Mouse (Mus musculus): ENCODE data around the gene Ctbp2.
"Not testable (repeated sequence)": the region's sequence is repeated elsewhere in the genome, so short reads cannot be mapped to it uniquely, and the experiment has no call there.

Ctbp2 gene

GRCm38 (mm10) chr7:133120221-133120751 lies 3.9 kb downstream of the Ctbp2 start:
- no peak for DNase-seq

GRCm38 (mm10) chr7:133117815-133118214 lies 6.3 kb downstream of the Ctbp2 start:
- DNase-seq, result no peak

DNA sequence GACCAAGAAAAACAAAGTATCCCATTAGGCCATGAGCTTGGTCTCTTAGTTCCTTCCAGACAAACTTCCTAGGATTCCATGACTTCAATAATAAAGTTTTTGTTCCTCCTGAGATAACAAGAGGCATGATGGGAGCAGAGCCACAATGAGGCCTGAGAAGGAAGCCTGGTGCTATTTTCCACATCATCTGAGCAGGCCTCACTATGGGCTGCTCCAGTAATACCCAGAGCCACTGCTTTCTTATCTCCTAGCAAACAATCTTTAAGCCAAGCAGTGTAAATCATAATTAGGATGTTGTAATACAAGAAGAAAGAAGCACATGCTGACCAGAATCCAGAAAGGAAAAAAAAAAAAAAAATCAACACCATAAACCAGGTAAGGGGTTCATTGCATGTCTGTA lies 7.6 kb downstream of the Ctbp2 start:
- DNase-seq, result no peak

GRCm38 (mm10) chr7:133115886-133116285 lies 8.3 kb downstream of the Ctbp2 start:
- DNase-seq, result peak; percentile 83 to 85

- peak; percentile 51 to 83 for DNase-seq
Measured at GRCm38 (mm10) chr7:133114847-133115470, 9.2 kb downstream of the Ctbp2 start.

- no peak for DNase-seq
Measured at GRCm38 (mm10) chr7:133113185-133113895, 10.8 kb downstream of the Ctbp2 start.

DNA sequence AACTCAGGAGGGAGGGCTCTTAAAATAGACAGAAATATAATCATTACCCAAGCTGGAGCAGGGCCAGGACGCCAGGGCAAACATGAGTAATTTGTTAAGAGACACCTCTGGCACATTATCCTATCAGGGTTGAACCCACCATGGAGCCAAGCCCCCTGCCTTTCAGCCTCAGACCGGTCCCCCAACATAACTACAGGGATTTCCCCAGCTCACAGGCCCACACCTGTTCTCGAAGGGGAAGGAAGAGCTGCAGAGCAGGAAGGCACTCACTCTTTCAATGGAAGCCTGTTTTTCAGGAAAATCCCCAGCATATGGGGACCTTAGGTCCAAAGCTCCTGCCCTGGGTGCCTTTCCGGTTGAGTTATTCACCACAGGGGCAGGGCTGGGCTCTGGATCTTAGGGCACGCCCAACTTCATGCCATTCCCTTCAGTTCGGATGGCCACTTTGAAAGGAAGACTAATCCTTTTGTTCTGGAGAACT lies 11.8 kb downstream of the Ctbp2 start:
- DNase-seq, result peak; percentile 88

- DNase-seq, result peak; percentile 48 to 50
Measured at GRCm38 (mm10) chr7:133109442-133109841, 14.7 kb downstream of the Ctbp2 start.

DNA sequence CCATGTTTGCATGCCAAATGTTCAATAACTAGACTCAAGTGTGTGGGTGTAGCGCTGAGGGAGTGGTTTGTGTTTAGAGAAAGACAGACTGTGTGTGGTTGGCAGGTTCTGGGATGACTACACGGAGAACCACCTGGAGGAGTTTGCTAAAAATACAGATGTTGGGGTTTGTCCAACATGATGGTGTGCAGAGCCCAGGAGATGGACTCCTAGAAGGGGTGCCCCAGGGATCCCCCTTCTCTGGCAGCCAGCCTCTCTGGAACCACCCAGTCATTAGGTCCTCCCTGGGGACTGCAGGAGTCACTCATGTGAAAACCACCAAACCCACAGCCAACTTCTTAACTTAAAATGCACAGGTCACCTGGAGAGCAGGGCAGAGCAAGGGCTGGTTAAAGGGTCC lies 15.5 kb downstream of the Ctbp2 start:
- peak; percentile 44 to 54 for DNase-seq

- DNase-seq, result no peak
Measured at GRCm38 (mm10) chr7:133102578-133102977, 21.6 kb downstream of the Ctbp2 start.

DNA sequence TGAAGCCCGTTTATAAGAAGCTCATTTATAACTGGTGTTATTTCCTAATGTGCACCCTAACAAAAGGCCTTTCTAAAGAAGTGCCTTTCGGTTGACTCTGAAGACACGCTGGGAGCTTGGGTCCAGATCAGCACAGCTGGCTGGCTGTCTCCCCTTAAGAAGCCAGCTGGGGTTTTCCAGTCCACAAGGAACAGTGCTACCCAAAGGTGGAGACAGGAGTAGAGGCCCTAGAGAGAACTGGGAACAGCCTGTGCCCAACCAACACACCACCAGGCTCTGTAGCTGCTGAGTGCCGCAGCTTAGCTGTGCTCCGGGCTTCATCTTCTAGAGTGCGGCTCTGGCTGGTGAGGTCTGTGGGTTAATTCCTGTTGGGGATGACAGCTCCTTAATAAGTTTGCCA lies 23.1 kb downstream of the Ctbp2 start:
- no peak for DNase-seq

DNA sequence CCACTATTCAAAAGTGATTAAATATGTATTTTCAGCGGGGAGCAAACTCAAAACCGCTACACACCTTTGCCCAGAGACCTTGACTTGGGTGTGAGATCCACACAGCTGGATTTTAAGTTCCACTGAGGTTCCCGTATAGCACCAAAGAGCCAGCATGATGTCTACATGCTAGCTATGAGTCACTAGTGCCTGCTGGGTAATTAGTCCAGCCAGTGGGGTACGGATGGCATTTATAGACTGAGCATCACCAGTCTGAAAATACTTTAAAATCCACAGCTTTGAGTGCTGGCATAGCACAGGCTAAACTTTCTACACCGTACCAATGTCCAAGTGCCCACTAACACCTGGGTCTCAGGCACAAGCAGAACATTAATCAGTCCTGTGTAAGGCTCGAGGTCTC lies 24.0 kb downstream of the Ctbp2 start:
- no peak for DNase-seq

DNA sequence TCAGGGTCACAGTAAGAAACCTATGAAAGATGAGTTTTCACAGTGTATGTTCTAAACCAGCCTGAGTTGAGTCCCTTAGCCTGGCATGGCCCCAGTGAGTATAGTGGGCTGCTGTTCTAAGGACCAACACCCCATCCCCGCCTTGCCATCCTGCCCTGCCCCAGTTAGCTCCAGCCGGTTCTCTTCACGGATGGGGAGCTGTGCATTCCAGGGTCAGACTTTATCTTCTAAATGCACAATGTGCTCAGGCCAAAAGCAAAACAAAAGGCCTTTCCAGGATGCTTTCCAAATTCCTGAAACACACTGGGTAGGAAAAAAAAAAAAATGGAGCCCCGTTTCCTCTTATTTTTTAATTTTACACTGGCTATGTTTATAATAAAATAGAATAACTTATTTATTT lies 24.9 kb downstream of the Ctbp2 start:
- peak; percentile 56 to 64 for DNase-seq

DNA sequence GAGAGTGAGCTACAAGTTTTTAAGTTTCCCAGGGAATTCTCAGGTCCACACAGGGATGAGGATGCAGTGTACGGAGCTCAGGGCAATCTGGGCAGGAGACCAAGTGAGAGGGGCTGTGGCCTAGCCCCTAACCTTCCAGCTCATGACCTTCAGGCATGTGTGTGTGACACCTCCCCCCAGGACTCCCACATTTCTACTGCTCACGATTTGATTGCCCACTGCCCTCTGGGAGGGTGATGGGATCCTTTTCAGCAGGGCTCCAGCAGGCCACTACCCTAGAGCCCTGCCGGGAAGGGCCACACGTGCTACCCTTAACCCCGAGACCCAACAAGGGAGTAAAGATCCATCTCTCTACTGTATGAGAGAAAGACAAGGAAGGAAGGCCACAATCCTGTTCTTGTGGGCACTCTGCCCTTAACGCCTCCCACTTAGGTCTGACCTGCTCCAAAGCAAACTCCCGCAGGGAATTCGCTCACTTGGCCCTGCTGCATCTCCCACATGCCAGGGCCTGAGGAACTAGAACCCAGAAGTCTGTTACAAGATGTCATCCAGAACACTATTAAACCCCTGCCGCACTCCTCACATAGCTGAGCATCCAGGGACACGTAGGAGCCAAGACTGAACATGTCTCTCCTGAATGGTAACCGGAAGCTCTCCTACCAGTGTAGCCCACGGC lies 25.9 kb downstream of the Ctbp2 start:
- DNase-seq, result no peak

DNA sequence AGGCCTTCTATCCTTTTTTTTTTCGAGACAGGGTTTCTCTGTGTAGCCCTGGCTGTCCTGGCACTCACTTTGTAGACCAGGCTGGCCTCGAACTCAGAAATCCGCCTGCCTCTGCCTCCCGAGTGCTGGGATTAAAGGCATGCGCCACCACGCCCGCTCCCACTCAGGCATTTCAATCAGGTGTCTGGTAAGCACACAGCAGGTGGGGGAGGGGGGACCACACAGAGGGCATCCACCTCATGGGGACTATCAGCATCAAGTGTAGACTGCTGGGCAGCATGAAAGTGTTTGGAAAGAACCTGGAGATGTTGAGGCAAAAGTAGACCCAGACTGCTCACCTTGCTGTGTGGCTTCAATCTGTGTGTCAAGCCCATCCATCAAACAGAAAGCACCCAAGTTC lies 28.5 kb downstream of the Ctbp2 start:
- DNase-seq, result not testable (repeated sequence)

DNA sequence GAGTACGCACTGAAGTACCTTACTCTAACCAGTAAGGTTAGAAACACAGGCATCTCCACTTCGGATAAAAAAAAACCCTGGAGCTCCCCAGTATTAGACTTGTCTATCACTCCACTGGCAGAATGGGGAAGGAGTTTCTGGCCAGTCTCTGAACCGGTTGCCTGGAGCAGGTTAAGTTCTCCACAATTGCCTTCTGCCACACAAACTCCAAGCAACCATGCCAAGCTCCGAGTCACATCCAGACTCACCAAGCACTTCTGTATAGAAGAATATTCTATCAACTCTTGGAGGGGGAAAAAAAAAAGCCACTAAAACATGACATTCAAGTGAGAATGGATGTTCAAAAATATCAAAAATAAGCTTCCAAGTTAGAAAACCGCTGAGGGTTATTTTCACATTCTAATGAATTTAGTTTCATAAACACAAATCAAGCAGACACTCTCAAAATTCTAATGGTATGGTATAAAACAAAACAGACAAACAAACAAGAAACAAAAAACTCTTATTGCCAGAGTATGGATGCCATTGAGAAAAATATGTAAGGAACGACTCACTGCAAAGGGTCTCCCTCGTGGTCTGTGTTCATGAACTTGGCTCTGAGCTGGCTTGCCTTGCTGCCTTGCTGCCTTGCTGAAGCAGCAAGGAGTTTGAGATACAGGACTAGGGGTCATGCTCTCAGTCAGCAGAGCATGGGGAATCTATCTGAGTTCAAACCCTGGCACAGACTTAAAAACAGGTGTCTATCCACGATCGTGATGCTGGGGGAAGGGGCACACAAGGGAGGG lies 29.3 kb downstream of the Ctbp2 start:
- no peak for DNase-seq

- DNase-seq, result no peak
Measured at GRCm38 (mm10) chr7:133094161-133094560, 30.0 kb downstream of the Ctbp2 start.

- DNase-seq, result no peak
Measured at GRCm38 (mm10) chr7:133093731-133094130, 30.4 kb downstream of the Ctbp2 start.

DNA sequence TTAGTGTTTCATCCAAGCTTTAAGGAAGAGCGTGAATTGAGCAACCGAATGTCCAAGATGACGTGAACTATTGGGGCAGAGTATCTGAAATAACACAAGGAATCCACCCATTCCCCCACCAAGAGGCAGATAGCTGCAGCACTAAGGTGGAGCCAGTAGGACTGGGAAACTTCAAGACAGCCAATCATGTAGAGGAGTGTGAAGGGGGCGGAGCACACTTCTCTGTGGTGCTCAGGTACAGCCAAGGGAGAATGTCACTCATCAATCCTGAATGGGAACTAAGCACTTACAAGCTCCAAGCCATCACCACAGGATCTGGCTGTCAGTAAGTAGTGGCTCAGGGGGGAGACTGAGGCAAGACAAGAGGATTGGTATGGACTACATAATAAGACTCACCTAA lies 33.5 kb downstream of the Ctbp2 start:
- no peak for DNase-seq

DNA sequence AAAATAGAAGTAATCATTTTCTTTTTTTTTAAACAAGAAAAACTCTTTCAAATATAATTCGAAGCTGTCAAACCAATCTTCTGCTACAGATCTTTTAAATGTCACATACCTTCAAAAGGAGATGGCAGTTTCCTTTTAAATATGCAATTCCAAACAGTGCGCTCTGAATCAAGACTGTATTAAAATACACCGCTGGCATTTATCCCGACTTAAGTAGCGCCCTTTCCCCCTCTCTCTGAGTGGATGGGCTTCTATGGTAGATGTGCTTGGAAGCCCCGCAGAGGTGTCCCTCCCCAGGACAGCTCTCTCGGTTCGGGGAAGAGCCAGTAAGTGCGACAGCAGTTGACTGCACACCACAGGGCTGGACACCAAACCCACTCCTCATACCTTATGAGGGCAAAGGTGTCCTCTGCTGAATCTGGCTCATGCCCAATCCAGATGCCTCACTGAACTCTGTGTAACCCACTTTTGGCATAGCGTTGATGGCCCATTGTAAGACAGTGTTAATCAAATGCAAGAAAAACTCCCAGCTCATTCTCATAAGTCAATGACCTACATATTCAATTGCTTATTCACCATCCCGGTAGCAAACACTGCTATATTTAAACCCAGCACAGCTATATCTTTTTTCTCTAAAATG lies 34.4 kb downstream of the Ctbp2 start:
- DNase-seq, result no peak

GRCm38 (mm10) chr7:133088830-133089261 lies 35.3 kb downstream of the Ctbp2 start:
- DNase-seq, result peak; percentile 80 to 87

DNA sequence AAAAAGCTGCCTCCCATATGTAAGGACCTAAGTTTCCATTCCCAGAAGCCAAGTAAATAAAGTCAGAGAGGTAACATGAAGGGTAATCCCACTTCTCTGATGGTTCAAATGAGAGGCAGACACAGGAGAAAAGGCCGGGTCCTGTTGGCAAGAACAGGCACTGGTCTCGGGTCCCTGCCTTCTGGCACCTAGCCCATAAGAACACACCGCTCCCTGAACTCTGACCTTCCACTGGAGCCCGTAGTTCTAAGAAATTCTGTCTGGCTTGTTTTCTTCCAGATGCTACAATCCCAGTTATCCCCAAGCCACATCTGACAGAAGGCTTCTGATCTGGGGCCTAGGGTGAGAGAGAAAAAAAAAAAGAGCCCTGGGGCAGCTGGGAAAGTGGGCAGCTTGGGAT lies 35.7 kb downstream of the Ctbp2 start:
- peak; percentile 79 to 86 for DNase-seq
